Mouse (Mus musculus) Patski (cell line): ENCODE results near the gene Elf4. TPM values are rescaled to one million over a fixed set of nuclear protein-coding genes. Genes with fewer than 3 reads are reported as not detected.

Experiments
- ATAC-seq: fragments of 100-300 bp; one replicate; pipeline ENCODE4 v1.8.0; 2021
- CTCF ChIA-PET: fragments of 350-600 bp; sonication (Branson Sonifier 250); formaldehyde crosslinking; loops from one replicate; lab custom pipeline; 2022; ENCODE audit warnings: inconsistent platforms; lab: Charles Lee
- POLR2A ChIA-PET: fragments of 350-600 bp; sonication (Branson Sonifier 250); formaldehyde crosslinking; loops from one replicate; lab custom pipeline; 2022; ENCODE audit warnings: antibody characterized with exemption, inconsistent platforms; lab: Charles Lee
- DNase-seq: peaks from one replicate; pipeline ENCODE4 v3.0.0-alpha.2; 2011; ENCODE audit warnings: low read depth, low spot score
- H3K27me3 ChIP-seq: fragments of 371-371 bp; one replicate; pipeline ENCODE4 v1.5.1; 2021
- CTCF ChIP-seq: fragments of 100-300 bp; IDR thresholded peaks from one replicate; pipeline ENCODE4 v1.5.1; 2021
- in situ Hi-C: fragments of 300-500 bp; cut with MboI; formaldehyde crosslinking; loops from 3 replicates; pipeline ENCODE4 v1.11.1; 2018; ENCODE audit warnings: low pct_unique_long_range_greater_than_20kb, mixed read lengths
- polyA plus RNA-seq: library from polyadenylated mRNA; unstranded; gene quantifications from one replicate; pipeline ENCODE4 v1.2.3, GENCODE M21; 2021

Gene Elf4
- polyA plus RNA-seq, 1 experiment from 2014 or later: 8.6 TPM

- ATAC-seq (no peak), DNase-seq (no peak)
- in situ Hi-C loops: no loop called here
- H3K27me3 ChIP-seq: no peaks in the 10 kb centered on the region
- POLR2A ChIA-PET: no interaction called here
- CTCF ChIA-PET: interaction anchor here (2.7 kb wide), 1 partner anchor 37 kb away, joined by 17 read pairs; the partner anchor contains the start of gene Elf4
- no peak for TF ChIP-seq CTCF
These were observed 37.7 kb downstream of the Elf4 start for GRCm38 (mm10) chrX:48425280-48425679.

GRCm38 (mm10) chrX:48424583-48424982 lies 38.3 kb downstream of the Elf4 start:
- CTCF ChIA-PET: interaction anchor here (1.1 to 2.7 kb wide), 5 partner anchors 14 to 47 kb away, joined by 3 to 17 read pairs (median 4); partner anchors contain the start of gene Elf4
- in situ Hi-C loops: loop anchor here (5.0 kb wide), 2 partner anchors 38 to 103 kb away; partner anchors contain the start of gene Elf4
- ATAC-seq: peak; percentile 68

GRCm38 (mm10) chrX:48423671-48424070 lies 39.3 kb downstream of the Elf4 start:
- DNase-seq (no peak), ATAC-seq (peak; percentile 24)
- CTCF ChIA-PET: interaction anchor here (0.7 to 2.7 kb wide), 11 partner anchors 9 to 108 kb away, joined by 3 to 17 read pairs (median 4); partner anchors contain the start of gene Elf4
- in situ Hi-C loops: loop anchor here (5.0 kb wide), 2 partner anchors 39 to 104 kb away; partner anchors contain the start of gene Elf4
- no peak for TF ChIP-seq CTCF
- POLR2A ChIA-PET: no interaction called here
- H3K27me3 ChIP-seq: no peaks in the 10 kb centered on the region

More at GRCm38 (mm10) chrX:48424583-48424982, 38.3 kb downstream of the Elf4 start:
- POLR2A ChIA-PET: no interaction called here
- TF ChIP-seq CTCF: no peak
- no peaks in the 10 kb centered on the region for H3K27me3 ChIP-seq
- no peak for DNase-seq

- ATAC-seq (no peak), DNase-seq (no peak)
- CTCF ChIA-PET: interaction anchor here (0.7 to 2.7 kb wide), 9 partner anchors 8 to 109 kb away, joined by 3 to 17 read pairs (median 4); partner anchors contain the start of gene Elf4
- POLR2A ChIA-PET: no interaction called here
- no peaks in the 10 kb centered on the region for H3K27me3 ChIP-seq
- in situ Hi-C loops: loop anchor here (5.0 kb wide), 2 partner anchors 39 to 104 kb away; partner anchors contain the start of gene Elf4
- no peak for TF ChIP-seq CTCF
These were observed 39.9 kb downstream of the Elf4 start for GRCm38 (mm10) chrX:48422986-48423385.

- no peak for TF ChIP-seq CTCF
- H3K27me3 ChIP-seq: no peaks in the 10 kb centered on the region
- DNase-seq (no peak), ATAC-seq (no peak)
- POLR2A ChIA-PET: interaction anchor here (0.5 kb wide), 1 partner anchor 39 kb away, joined by 3 read pairs; no protein-coding TSS in a partner anchor
- CTCF ChIA-PET: interaction anchor here (0.8 to 1.2 kb wide), 3 partner anchors 8 to 54 kb away, joined by 3 to 4 read pairs (median 4); no protein-coding TSS in a partner anchor
- in situ Hi-C loops: no loop called here
These were observed 44.5 kb downstream of the Elf4 start for GRCm38 (mm10) chrX:48418417-48418816.

- no peak for ATAC-seq
- ChIA-PET POLR2A (no interaction called here), CTCF (interaction anchor here (1.3 kb wide), 1 partner anchor 9 kb away, joined by 5 read pairs; no protein-coding TSS in a partner anchor)
- H3K27me3 ChIP-seq: no peaks in the 10 kb centered on the region
- in situ Hi-C loops: no loop called here
- no peak for TF ChIP-seq CTCF
- DNase-seq: no peak
These were observed 48.6 kb downstream of the Elf4 start for GRCm38 (mm10) chrX:48414291-48414690.

- no peak for DNase-seq
- no peak for TF ChIP-seq CTCF
- ChIA-PET POLR2A (no interaction called here), CTCF (interaction anchor here (1.6 kb wide), 1 partner anchor 135 kb away, joined by 3 read pairs; no protein-coding TSS in a partner anchor)
- no peaks in the 10 kb centered on the region for H3K27me3 ChIP-seq
- in situ Hi-C loops: no loop called here
- ATAC-seq: no peak
These were observed 50.3 kb downstream of the Elf4 start for GRCm38 (mm10) chrX:48412629-48413028.

- in situ Hi-C loops: no loop called here
- DNase-seq (no peak), ATAC-seq (no peak)
- CTCF ChIA-PET: interaction anchor here (1.0 to 2.2 kb wide), 13 partner anchors 8 to 425 kb away, joined by 3 to 7 read pairs (median 4); no protein-coding TSS in a partner anchor
- no peaks in the 10 kb centered on the region for H3K27me3 ChIP-seq
- TF ChIP-seq CTCF: no peak
- POLR2A ChIA-PET: interaction anchor here (0.5 to 0.9 kb wide), 3 partner anchors 10 to 1321 kb away, joined by 3 read pairs; no protein-coding TSS in a partner anchor
These were observed 52.5 kb downstream of the Elf4 start for GRCm38 (mm10) chrX:48410388-48410776.

GRCm38 (mm10) chrX:48409611-48410387 lies 53.1 kb downstream of the Elf4 start:
- CTCF ChIA-PET: interaction anchor here (0.8 to 2.2 kb wide), 13 partner anchors 7 to 424 kb away, joined by 3 to 7 read pairs (median 4); no protein-coding TSS in a partner anchor
- in situ Hi-C loops: loop anchor here (10.0 kb wide), 2 partner anchors 135 to 415 kb away; no protein-coding TSS in a partner anchor
- ATAC-seq: peak; percentile 87
- POLR2A ChIA-PET: interaction anchor here (0.6 kb wide), 1 partner anchor 253 kb away, joined by 3 read pairs; no protein-coding TSS in a partner anchor
- no peak for DNase-seq
- TF ChIP-seq CTCF: no peak
- no peaks in the 10 kb centered on the region for H3K27me3 ChIP-seq

GRCm38 (mm10) chrX:48405141-48405540 lies 57.8 kb downstream of the Elf4 start:
- ChIA-PET CTCF (interaction anchor here (0.9 to 1.1 kb wide), 2 partner anchors 25 to 50 kb away, joined by 3 to 4 read pairs; no protein-coding TSS in a partner anchor), POLR2A (no interaction called here)
- H3K27me3 ChIP-seq: no peaks in the 10 kb centered on the region
- no peak for TF ChIP-seq CTCF
- in situ Hi-C loops: loop anchor here (10.0 kb wide), 2 partner anchors 130 to 410 kb away; no protein-coding TSS in a partner anchor
- DNase-seq: no peak
- peak; percentile 53 for ATAC-seq
